Mouse (Mus musculus) intestine, postnatal 0 days (tissue): ENCODE data around the gene Ablim1. TPM values are rescaled to one million over a fixed set of nuclear protein-coding genes. Genes with fewer than 3 reads are reported as not detected.

ENCODE experiments used
- ATAC-seq: fragments of 200-750 bp; cut with Nextera tagmentation; 2 replicates; pipeline ENCODE4 v1.8.0; 2017; ENCODE audit warnings: mild to moderate bottlenecking, moderate TSS enrichment, moderate library complexity
- H3K27ac ChIP-seq: fragments of 300-500 bp; sonication (generic); 2 replicates; pipeline ENCODE4 v1.5.1; 2014; ENCODE audit warnings: mild to moderate bottlenecking, low read depth, low read length, moderate library complexity
- H3K27me3 ChIP-seq: fragments of 300-500 bp; sonication (generic); replicated peaks from 2 replicates; pipeline ENCODE4 v1.6.1; 2014; ENCODE audit warnings: low read length, mixed read lengths; ENCODE audit not compliant: control insufficient read depth, insufficient read depth
- H3K36me3 ChIP-seq: fragments of 300-500 bp; sonication (generic); 2 replicates; pipeline ENCODE4 v1.6.1; 2014; ENCODE audit warnings: mild to moderate bottlenecking, moderate library complexity; ENCODE audit not compliant: control insufficient read depth, insufficient read depth
- H3K4me1 ChIP-seq: fragments of 300-500 bp; sonication (generic); replicated peaks from 2 replicates; pipeline ENCODE4 v1.6.1; 2014; ENCODE audit warnings: antibody characterized with exemption, low read length, mixed read lengths; ENCODE audit not compliant: control insufficient read depth, insufficient read depth
- H3K4me2 ChIP-seq: fragments of 300-500 bp; sonication (generic); replicated peaks from 2 replicates; pipeline ENCODE4 v1.6.1; 2014; ENCODE audit warnings: low read depth, mild to moderate bottlenecking, moderate library complexity
- H3K4me3 ChIP-seq: fragments of 300-500 bp; sonication (generic); 2 replicates; pipeline ENCODE4 v1.5.1; 2014; ENCODE audit warnings: low read depth, low read length
- H3K9ac ChIP-seq: fragments of 300-500 bp; sonication (generic); 2 replicates; pipeline ENCODE4 v1.6.1; 2014; ENCODE audit warnings: mild to moderate bottlenecking, low read depth, low read length
- H3K9me3 ChIP-seq: fragments of 300-500 bp; sonication (generic); 2 replicates; pipeline ENCODE4 v1.6.1; 2016; ENCODE audit warnings: mixed run types; ENCODE audit not compliant: control insufficient read depth
- CTCF ChIP-seq: sonication (generic); IDR thresholded peaks from 2 replicates; pipeline ENCODE4 v1.5.1; 2016; ENCODE audit warnings: low read depth, mild to moderate bottlenecking, control low read depth, antibody characterized with exemption, moderate library complexity
- WGBS: fragments of 180-500 bp; shearing (Covaris S2); extraction: QIAGEN DNeasy Blood & Tissue Kit; methylation state at CpG from one replicate; pipeline ENCODE4 v1.1.7; 2014; 5-methylcytosine and 5-hydroxymethylcytosine counted together
- polyA plus RNA-seq: library from polyadenylated mRNA; unstranded; fragments of >200 nt; fragmentation: Nextera tagmentation; extraction: Ambion mirVana; gene quantifications from 2 replicates; pipeline ENCODE4 v1.2.1, GENCODE M21; 2015

The Ablim1 gene
- polyA plus RNA-seq, 1 experiment from 2014 or later = 24.4 TPM

DNA sequence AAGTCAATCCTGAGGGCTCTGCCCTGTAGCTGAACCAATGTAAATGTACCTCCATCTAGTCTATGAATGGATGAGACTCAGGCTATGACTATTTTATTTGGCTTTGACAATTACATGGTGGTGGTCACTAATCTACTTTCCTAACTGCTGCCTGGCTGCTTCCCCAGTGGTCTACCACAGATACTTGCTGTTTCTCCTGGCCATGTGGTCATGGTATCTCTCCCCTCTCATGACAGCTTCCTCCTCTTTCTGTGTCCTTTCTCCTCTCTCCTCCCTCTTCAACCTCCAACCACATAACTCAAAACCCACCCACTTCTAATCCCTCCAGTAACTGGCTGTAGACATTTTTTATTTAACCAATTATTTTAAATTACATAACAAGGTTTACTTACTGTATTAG, 34.4 kb upstream of the Ablim1 start:
- no peaks in the 10 kb centered on the region for H3K4me1 ChIP-seq
- no peak overlapping the region for H3K4me2 ChIP-seq
- no peak for TF ChIP-seq CTCF
- H3K36me3 ChIP-seq = no peaks in the 10 kb centered on the region
- no peak overlapping the region for H3K27ac ChIP-seq
- H3K27me3 ChIP-seq = no peaks in the 10 kb centered on the region
- no peak for ATAC-seq
- H3K9ac ChIP-seq = no peak overlapping the region
- H3K4me3 ChIP-seq = no peak overlapping the region
- H3K9me3 ChIP-seq = peaks cover 4% of the 10 kb centered on the region; the same call in 1 of the 2 replicates

DNA sequence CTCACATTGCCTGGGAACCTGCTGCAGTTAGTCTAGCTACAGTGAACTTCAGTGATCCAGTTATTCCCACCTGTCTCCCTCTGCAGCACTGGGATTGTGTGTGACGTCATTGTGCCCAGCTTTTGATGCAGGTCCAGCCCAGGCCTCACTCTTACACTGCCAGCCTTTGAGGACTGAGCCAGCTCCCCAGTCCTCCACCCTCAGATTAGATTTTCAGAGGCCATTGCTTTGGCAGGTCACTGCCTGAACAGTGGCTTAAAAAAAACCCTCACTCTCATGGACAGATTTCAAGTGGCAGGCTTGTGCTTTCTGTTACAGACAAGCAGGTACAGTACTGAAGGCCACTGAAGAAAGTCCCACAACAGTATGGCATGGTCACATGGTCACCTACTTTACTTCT, 30.0 kb upstream of the Ablim1 start:
- Histone ChIP-seq H3K27ac (no peak overlapping the region), H3K9me3 (peaks cover 4% of the 10 kb centered on the region; the same call in 1 of the 2 replicates), H3K4me2 (no peak overlapping the region), H3K9ac (no peak overlapping the region), H3K27me3 (no peaks in the 10 kb centered on the region), H3K4me3 (no peak overlapping the region), H3K4me1 (no peaks in the 10 kb centered on the region), H3K36me3 (no peaks in the 10 kb centered on the region)
- no peak for TF ChIP-seq CTCF
- 88% methylated on average over 1 of the region's 1 CpGs for WGBS
- ATAC-seq = no peak

DNA sequence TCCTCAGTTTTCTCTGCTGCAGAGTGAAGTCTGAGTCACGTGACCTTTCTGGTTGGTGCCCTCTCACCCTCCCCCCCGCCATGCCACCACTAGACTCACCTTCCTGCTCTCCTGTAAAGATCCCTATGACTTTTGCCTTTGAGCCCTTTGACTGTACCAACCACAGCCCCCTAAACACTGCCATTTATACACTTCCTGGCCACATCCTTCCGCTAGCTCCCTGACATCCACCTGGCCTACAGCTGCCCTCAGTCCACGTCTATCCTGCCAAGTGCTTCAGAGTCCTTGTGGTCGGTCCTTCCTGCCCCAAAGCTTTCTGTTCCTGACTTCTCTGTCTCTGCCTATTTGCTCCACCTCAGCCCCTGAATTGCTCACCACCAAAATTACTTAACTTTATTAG, 29.1 kb upstream of the Ablim1 start:
- no peak for TF ChIP-seq CTCF
- Histone ChIP-seq H3K27ac (no peak overlapping the region), H3K9ac (no peak overlapping the region), H3K4me1 (no peaks in the 10 kb centered on the region), H3K27me3 (no peaks in the 10 kb centered on the region), H3K4me3 (no peak overlapping the region), H3K36me3 (no peaks in the 10 kb centered on the region), H3K4me2 (no peak overlapping the region), H3K9me3 (peaks cover 4% of the 10 kb centered on the region; the same call in 1 of the 2 replicates)
- 83% methylated on average over 5 of the region's 5 CpGs for WGBS
- no peak for ATAC-seq

DNA sequence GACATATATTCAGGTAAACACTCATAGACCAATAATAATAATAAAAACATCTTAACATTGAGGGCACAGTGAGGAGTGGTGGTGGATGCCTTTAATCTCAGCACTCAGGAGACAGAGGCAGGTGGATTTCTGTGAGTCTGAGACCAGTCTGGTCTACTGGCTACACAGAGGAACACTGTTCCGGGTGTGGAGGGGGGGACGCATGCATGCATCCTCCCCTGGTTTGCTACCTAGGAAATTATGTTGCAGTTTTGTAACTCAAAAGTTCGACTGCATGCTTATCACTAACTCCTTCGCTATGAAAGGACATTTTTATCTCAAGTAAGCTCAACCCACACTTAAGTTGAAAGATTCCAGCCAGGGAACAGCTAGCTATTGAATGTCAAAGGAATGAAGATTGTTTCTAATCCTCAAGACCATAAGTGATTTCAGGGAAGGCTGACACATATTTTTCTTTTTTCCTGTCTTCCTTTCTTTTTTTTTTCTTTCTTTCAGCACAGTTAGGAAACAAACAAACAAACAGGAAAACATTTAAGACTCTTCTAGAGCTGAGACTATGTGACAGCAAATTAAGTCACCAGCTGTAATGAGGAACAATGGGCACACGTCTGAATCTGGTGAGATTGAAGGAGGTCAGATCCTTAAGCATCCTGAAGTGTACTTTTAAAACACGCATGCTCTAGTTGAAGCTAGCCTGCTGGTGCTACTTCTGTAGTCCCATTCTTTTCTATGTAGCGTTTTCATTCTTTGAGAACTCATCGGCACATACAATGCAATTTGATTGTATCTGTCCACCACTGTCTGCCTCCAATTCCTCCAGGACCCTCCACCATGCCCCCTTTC, 26.4 kb upstream of the Ablim1 start:
- Histone ChIP-seq H3K4me1 (no peaks in the 10 kb centered on the region), H3K9ac (no peak overlapping the region), H3K27ac (no peak overlapping the region), H3K9me3 (no peaks in the 10 kb centered on the region), H3K36me3 (no peaks in the 10 kb centered on the region), H3K4me3 (no peak overlapping the region), H3K27me3 (no peaks in the 10 kb centered on the region), H3K4me2 (no peak overlapping the region)
- ATAC-seq = no peak
- no peak for TF ChIP-seq CTCF
- WGBS = 74% methylated on average over 8 of the region's 8 CpGs

DNA sequence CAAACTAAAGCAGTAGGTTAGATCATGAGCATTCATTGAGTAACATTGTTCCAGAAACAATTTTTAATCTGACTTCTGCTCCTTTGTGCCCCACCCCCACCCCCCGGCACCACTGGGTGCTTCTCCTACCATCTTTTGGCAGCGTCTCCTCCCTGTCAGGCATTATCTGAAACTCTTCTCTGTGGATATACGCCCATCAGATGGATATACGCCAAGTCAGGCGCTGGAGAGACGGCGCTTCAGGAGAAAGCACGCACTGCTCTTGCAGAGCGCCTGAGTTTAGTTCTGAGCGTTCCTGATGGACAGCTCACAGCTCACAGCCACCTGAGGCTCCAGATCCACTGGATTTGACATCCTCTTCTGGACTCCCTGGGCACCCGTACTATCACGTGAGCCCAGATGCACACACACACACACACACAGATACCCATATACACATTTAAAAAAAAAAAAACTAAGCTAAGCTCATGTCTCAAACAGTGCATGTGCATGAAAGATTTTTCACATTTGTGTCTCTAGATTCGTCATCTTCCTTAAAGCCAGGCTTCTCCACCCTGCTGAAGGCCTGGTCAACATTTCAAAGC, 24.7 kb upstream of the Ablim1 start:
- no peak overlapping the region for H3K4me2 ChIP-seq
- 82% methylated on average over 13 of the region's 13 CpGs for WGBS
- H3K9me3 ChIP-seq = no peaks in the 10 kb centered on the region
- H3K4me3 ChIP-seq = no peak overlapping the region
- ATAC-seq = no peak
- no peak for TF ChIP-seq CTCF
- H3K27ac ChIP-seq = no peak overlapping the region
- H3K4me1 ChIP-seq = no peaks in the 10 kb centered on the region
- no peaks in the 10 kb centered on the region for H3K36me3 ChIP-seq
- H3K9ac ChIP-seq = no peak overlapping the region
- no peaks in the 10 kb centered on the region for H3K27me3 ChIP-seq

DNA sequence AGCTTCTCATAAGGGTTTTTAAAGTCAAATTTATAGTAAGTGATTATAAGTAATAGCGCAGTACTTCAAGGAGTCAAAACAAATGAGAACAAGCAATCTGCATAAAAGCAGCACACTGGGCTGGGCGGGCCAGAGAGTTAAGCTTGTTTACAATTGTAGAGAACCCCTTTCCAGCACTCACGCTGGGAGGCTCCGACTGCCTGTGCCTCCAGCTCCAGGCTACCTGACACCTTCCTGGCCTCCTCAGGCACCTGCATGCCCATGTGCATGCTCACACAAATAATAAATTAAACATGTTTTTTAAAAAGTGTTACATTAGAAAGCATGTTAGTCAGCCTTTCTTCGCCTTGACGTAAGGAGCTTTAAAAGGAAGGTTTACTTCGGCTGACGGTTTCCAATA, 20.4 kb upstream of the Ablim1 start:
- TF ChIP-seq CTCF = no peak
- H3K9me3 ChIP-seq = no peaks in the 10 kb centered on the region
- H3K27me3 ChIP-seq = no peaks in the 10 kb centered on the region

More for the DNA sequence above, 20.4 kb upstream of the Ablim1 start:
- WGBS = 51% methylated on average over 8 of the region's 8 CpGs
- no peak overlapping the region for H3K9ac ChIP-seq
- ATAC-seq = no peak
- H3K27ac ChIP-seq = no peak overlapping the region
- no peaks in the 10 kb centered on the region for H3K4me1 ChIP-seq
- H3K4me3 ChIP-seq = no peak overlapping the region
- H3K36me3 ChIP-seq = no peaks in the 10 kb centered on the region
- H3K4me2 ChIP-seq = no peak overlapping the region
